17 mouse cellular contexts compared by ENCODE assay signal in genomic region chr5:111532446-111533035, GRCm38 (mm10).
A peak's percentile ranks its signal among the peaks of the same experiment; 100 is the strongest.
DNase-seq lines count a peak whose midpoint lies in the region; ATAC-seq lines count a peak whose summit lies in the region.
"Had no signal": no experiment of that assay in that cellular context is flagged by ENCODE, and none has a peak within 500 bp of the region (broad histone marks: within the 10 kb centered on the region; RNA-seq: fewer than 3 reads in every experiment).

No protein-coding gene starts in this region.

- H3K9me3 ChIP-seq in heart, embryonic 12.5 days (replicated peaks): no peaks in the 10 kb centered on the region
- H3K9me3 ChIP-seq in embryonic facial prominence, embryonic 10.5 days: no peaks in the 10 kb centered on the region
- H3K9me3 ChIP-seq in heart, embryonic 15.5 days (replicated peaks): no peaks in the 10 kb centered on the region
- H3K9me3 ChIP-seq: forebrain, embryonic 13.5 days; liver, embryonic 12.5 days; midbrain, embryonic 13.5 days had no signal

- intact Hi-C loops in heart, postnatal 10 days (cut with DNase I): no loop called here

- peaks cover 90% of the 10 kb centered on the region for H3K4me1 ChIP-seq in heart, embryonic 12.5 days (replicated peaks)
- peaks cover 90% of the 10 kb centered on the region for H3K4me1 ChIP-seq in embryonic facial prominence, embryonic 10.5 days
- peaks cover 81% of the 10 kb centered on the region for H3K4me1 ChIP-seq in heart, embryonic 15.5 days (replicated peaks)

- WGBS in heart, embryonic 12.5 days: 72% methylated on average over 9 of the region's 9 CpGs
- 87% methylated on average over 9 of the region's 9 CpGs for WGBS in embryonic facial prominence, embryonic 10.5 days
- 67% methylated on average over 9 of the region's 9 CpGs for WGBS in heart, embryonic 15.5 days

- no peak overlapping the region for H3K4me2 ChIP-seq in heart, embryonic 12.5 days
- H3K4me2 ChIP-seq in heart, embryonic 15.5 days: no peak overlapping the region
- H3K4me2 ChIP-seq: forebrain, embryonic 13.5 days; liver, embryonic 12.5 days; midbrain, embryonic 13.5 days had no signal

- no peaks in the 10 kb centered on the region for H3K36me3 ChIP-seq in heart, embryonic 12.5 days
- no peaks in the 10 kb centered on the region for H3K36me3 ChIP-seq in embryonic facial prominence, embryonic 10.5 days (replicated peaks)
- H3K36me3 ChIP-seq in heart, embryonic 15.5 days: no peaks in the 10 kb centered on the region
- H3K36me3 ChIP-seq: liver, embryonic 12.5 days; midbrain, embryonic 13.5 days had no signal

- no peak overlapping the region for H3K9ac ChIP-seq in heart, embryonic 12.5 days
- H3K9ac ChIP-seq in heart, embryonic 15.5 days: no peak overlapping the region
- H3K9ac ChIP-seq: forebrain, embryonic 13.5 days; liver, embryonic 12.5 days; midbrain, embryonic 13.5 days had no signal

- no peak overlapping the region for H3K4me3 ChIP-seq in heart, embryonic 12.5 days
- no peak overlapping the region for H3K4me3 ChIP-seq in embryonic facial prominence, embryonic 10.5 days
- no peak overlapping the region for H3K4me3 ChIP-seq in heart, embryonic 15.5 days
- H3K4me3 ChIP-seq: forebrain, embryonic 13.5 days; liver, embryonic 12.5 days; midbrain, embryonic 13.5 days had no signal

- ATAC-seq in heart, embryonic 12.5 days (ENCODE audit: insufficient number of reproducible peaks, low FRiP score): no peak
- ATAC-seq in heart, embryonic 15.5 days (replicated peaks; ENCODE audit: insufficient number of reproducible peaks, insufficient read depth, low FRiP score, low read depth): peak; percentile 9; the same call in 1 of the 2 replicates
- ATAC-seq in frontal cortex, adult (ENCODE audit: low TSS enrichment): no peak
- ATAC-seq: forebrain, embryonic 13.5 days; intestine, postnatal 0 days; liver, embryonic 12.5 days; lung, postnatal 0 days; midbrain, embryonic 13.5 days; Patski had no signal

- H3K27ac ChIP-seq in heart, embryonic 12.5 days (ENCODE audit: poor library complexity, severe bottlenecking): peak overlapping the region; percentile 58; the same call in 1 of the 2 replicates
- peak overlapping the region; percentile 58; the same call in 1 of the 2 replicates for H3K27ac ChIP-seq in embryonic facial prominence, embryonic 10.5 days (replicated peaks)
- H3K27ac ChIP-seq in heart, embryonic 15.5 days: peak overlapping the region; percentile 48; the same call in 1 of the 2 replicates
- H3K27ac ChIP-seq: forebrain, embryonic 13.5 days; liver, embryonic 12.5 days; midbrain, embryonic 13.5 days had no signal

- DNase-seq in heart, postnatal 10 days: no peak
- peak; percentile 27 for DNase-seq in cerebellum, adult 9-11 months
- no peak for DNase-seq in embryonic facial prominence, embryonic 10.5 days (ENCODE audit: low spot score)
- DNase-seq in yolk sac, embryonic 10.5 days (ENCODE audit: low spot score): no peak
- DNase-seq: kidney, postnatal 4 days; retina, postnatal 1 day; spleen, adult 18-20 months had no signal

- peaks cover 46% of the 10 kb centered on the region for H3K27me3 ChIP-seq in heart, embryonic 12.5 days (replicated peaks)
- peaks cover 41% of the 10 kb centered on the region for H3K27me3 ChIP-seq in embryonic facial prominence, embryonic 10.5 days (replicated peaks; ENCODE audit: low read depth, poor library complexity, severe bottlenecking)
- peaks cover 43% of the 10 kb centered on the region for H3K27me3 ChIP-seq in heart, embryonic 15.5 days
- H3K27me3 ChIP-seq: CH12.LX; forebrain, embryonic 13.5 days had no signal
